Comparison of ENCODE assay signal across 10 mouse cellular contexts in the genomic region with DNA sequence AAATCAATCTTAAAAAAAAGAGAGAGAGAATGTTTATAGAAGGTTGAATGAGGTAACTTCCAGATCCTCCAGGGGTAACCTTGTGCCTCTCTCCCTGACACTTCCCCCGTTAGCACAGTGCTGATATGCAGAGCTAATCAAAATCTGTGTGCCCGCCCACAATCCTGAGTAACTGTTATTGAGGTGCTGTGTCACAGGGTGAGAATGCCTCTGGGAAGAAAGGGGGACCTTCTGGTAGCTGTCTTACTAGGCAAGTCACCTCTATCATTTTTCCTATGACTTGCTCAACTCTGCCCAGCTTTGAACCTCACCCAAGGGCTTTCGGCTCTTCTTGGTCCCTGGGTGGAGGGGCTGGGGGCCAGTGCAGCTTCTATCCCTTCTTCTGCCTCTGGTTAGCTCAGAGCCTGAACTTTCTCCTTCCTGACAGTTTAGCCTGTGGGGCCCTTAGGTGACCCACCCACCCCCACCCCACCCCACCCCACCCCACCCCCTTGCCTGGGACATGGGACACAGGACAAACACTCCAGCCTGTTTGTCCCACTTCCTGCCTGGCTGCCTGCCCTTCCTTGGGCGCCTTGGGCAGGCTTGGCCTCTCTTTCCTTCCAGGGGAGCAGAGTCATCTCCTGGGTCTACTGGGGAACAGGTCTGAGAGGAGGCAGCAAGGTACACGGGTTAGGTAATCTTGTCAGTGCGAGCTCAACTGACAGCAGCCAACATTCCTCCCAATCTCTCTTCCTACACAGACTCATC. TPM values are rescaled to one million over a fixed set of nuclear protein-coding genes. Genes with fewer than 3 reads are reported as not detected.
A peak's percentile ranks its signal among the peaks of the same experiment; 100 is the strongest.
DNase-seq lines count a peak whose midpoint lies in the region; ATAC-seq and TF ChIP-seq lines count a peak whose summit lies in the region.
"Had no signal": no experiment of that assay in that cellular context is flagged by ENCODE, and none has a peak within 500 bp of the region (broad histone marks: within the 10 kb centered on the region; RNA-seq: fewer than 3 reads in every experiment).

No protein-coding gene starts in this region.

- TF ChIP-seq CTCF in G1E (IDR thresholded peaks at IDR 0.05; ENCODE audit: low read depth, low read length) = no peak
- no peak for TF ChIP-seq CTCF in heart, postnatal 0 days (IDR thresholded peaks at IDR 0.05; ENCODE audit: low read depth)

- H3K9ac ChIP-seq in heart, postnatal 0 days (replicated peaks; ENCODE audit: low read depth, low read length) = no peak overlapping the region
- H3K9ac ChIP-seq in lung, embryonic 16.5 days (ENCODE audit: low read length) = peak overlapping the region; percentile 53
- H3K9ac ChIP-seq in hindbrain, embryonic 16.5 days (ENCODE audit: low read depth, low read length) = no peak overlapping the region

- no peak for ATAC-seq in G1E (ENCODE audit: extremely low read depth, insufficient number of reproducible peaks, low FRiP score, poor library complexity, severe bottlenecking)
- ATAC-seq in heart, postnatal 0 days (ENCODE audit: insufficient read depth, low read depth) = no peak
- ATAC-seq in lung, embryonic 16.5 days (ENCODE audit: low read depth) = peak; percentile 31
- ATAC-seq in hindbrain, embryonic 16.5 days = no peak

- H3K9me3 ChIP-seq in G1E (replicated peaks) = no peaks in the 10 kb centered on the region
- H3K9me3 ChIP-seq in heart, postnatal 0 days (replicated peaks; ENCODE audit: control insufficient read depth, low read length) = no peaks in the 10 kb centered on the region
- no peaks in the 10 kb centered on the region for H3K9me3 ChIP-seq in lung, embryonic 16.5 days (ENCODE audit: control insufficient read depth, low read length)
- no peaks in the 10 kb centered on the region for H3K9me3 ChIP-seq in hindbrain, embryonic 16.5 days (ENCODE audit: control insufficient read depth, low read length)

- no peak overlapping the region for H3K4me2 ChIP-seq in heart, postnatal 0 days (ENCODE audit: low read depth, low read length)
- peak overlapping the region; percentile 37 for H3K4me2 ChIP-seq in lung, embryonic 16.5 days (ENCODE audit: low read depth, low read length)
- H3K4me2 ChIP-seq in hindbrain, embryonic 16.5 days (ENCODE audit: low read length) = no peak overlapping the region

- peak; percentile 41 to 63 for DNase-seq in adrenal gland, postnatal 36 days
- no peak for DNase-seq in adrenal gland, postnatal 4 days (ENCODE audit: low spot score in 2 of 2)
- DNase-seq in G1E (ENCODE audit: low spot score) = peak; percentile 31
- no peak for DNase-seq in heart, postnatal 0 days (ENCODE audit: low spot score)
- no peak for DNase-seq in urinary bladder, postnatal 25 days (ENCODE audit: low spot score)
- no peak for DNase-seq in urinary bladder, postnatal 4 days (ENCODE audit: low spot score in 2 of 2)
- DNase-seq: kidney, adult 9 months had no signal

- no peaks in the 10 kb centered on the region for H3K27me3 ChIP-seq in G1E (ENCODE audit: insufficient read depth, low read length)
- H3K27me3 ChIP-seq in heart, postnatal 0 days (ENCODE audit: control insufficient read depth, insufficient read depth, low read length) = no peaks in the 10 kb centered on the region
- no peaks in the 10 kb centered on the region for H3K27me3 ChIP-seq in lung, embryonic 16.5 days (ENCODE audit: control insufficient read depth, insufficient read depth, low read depth, low read length)
- no peaks in the 10 kb centered on the region for H3K27me3 ChIP-seq in hindbrain, embryonic 16.5 days (replicated peaks; ENCODE audit: control insufficient read depth, insufficient read depth, low read length)

- WGBS in heart, postnatal 0 days = 43% methylated on average over 6 of the region's 6 CpGs
- 32% methylated on average over 6 of the region's 6 CpGs for WGBS in lung, embryonic 16.5 days
- 86% methylated on average over 6 of the region's 6 CpGs for WGBS in hindbrain, embryonic 16.5 days

- H3K4me3 ChIP-seq in G1E (ENCODE audit: low read depth, low read length) = no peak overlapping the region; the same call in 1 of the 2 replicates
- no peak overlapping the region for H3K4me3 ChIP-seq in heart, postnatal 0 days (ENCODE audit: low read depth, low read length)
- H3K4me3 ChIP-seq in lung, embryonic 16.5 days (ENCODE audit: low read length) = peak overlapping the region; percentile 5; the same call in 1 of the 2 replicates
- H3K4me3 ChIP-seq in hindbrain, embryonic 16.5 days (ENCODE audit: low read length) = no peak overlapping the region
- H3K4me3 ChIP-seq: erythroblast, embryonic 14.5 days had no signal

- TF ChIP-seq EP300 in heart, postnatal 0 days (IDR thresholded peaks at IDR 0.05; ENCODE audit: low read depth) = no peak

- peaks cover 78% of the 10 kb centered on the region for H3K4me1 ChIP-seq in G1E (ENCODE audit: insufficient read depth, low read depth, low read length)
- H3K4me1 ChIP-seq in heart, postnatal 0 days (ENCODE audit: control insufficient read depth, insufficient read depth) = peaks cover 35% of the 10 kb centered on the region
- H3K4me1 ChIP-seq in lung, embryonic 16.5 days (replicated peaks; ENCODE audit: control insufficient read depth, insufficient read depth, low read length) = peaks cover 55% of the 10 kb centered on the region
- no peaks in the 10 kb centered on the region for H3K4me1 ChIP-seq in hindbrain, embryonic 16.5 days (ENCODE audit: control insufficient read depth, insufficient read depth, low read depth, low read length)

- peaks cover 48% of the 10 kb centered on the region for H3K36me3 ChIP-seq in G1E (replicated peaks)
- peaks cover 38% of the 10 kb centered on the region for H3K36me3 ChIP-seq in heart, postnatal 0 days (replicated peaks; ENCODE audit: control insufficient read depth, insufficient read depth, low read length)
- H3K36me3 ChIP-seq in lung, embryonic 16.5 days (ENCODE audit: control insufficient read depth, insufficient read depth, low read length) = peaks cover 40% of the 10 kb centered on the region
- no peaks in the 10 kb centered on the region for H3K36me3 ChIP-seq in hindbrain, embryonic 16.5 days (ENCODE audit: control insufficient read depth, insufficient read depth, low read length)

- H3K27ac ChIP-seq in heart, postnatal 0 days (ENCODE audit: low read depth) = peak overlapping the region; percentile 17
- H3K27ac ChIP-seq in lung, embryonic 16.5 days (ENCODE audit: low read length) = peak overlapping the region; percentile 94
- H3K27ac ChIP-seq in hindbrain, embryonic 16.5 days (ENCODE audit: low read depth, low read length) = no peak overlapping the region

RNA-seq across cellular contexts. Expression of a gene that starts 7.7 kb away (rescaled TPM):
- total RNA-seq in adrenal gland, postnatal 36 days (2021) = 10 to 100 TPM; 11.9 to 14.4 TPM
- 10 to 100 TPM; 17.9 to 18.8 TPM for total RNA-seq in adrenal gland, postnatal 4 days (2021)
- total RNA-seq in G1E (2014; fragmentation: Nextera tagmentation) (2.3 and 4.7 TPM in 2 replicates), G1E (2017) (1.7 and 3.3 TPM in 2 replicates)
- polyA plus RNA-seq in G1E (2012) = 6.0 and 6.1 TPM in 2 replicates
- total RNA-seq in heart, postnatal 0 days (2014; rRNA removed; ENCODE audit: low replicate concordance) = 6.4 and 6.9 TPM in 2 replicates
- 0.70 and 0.72 TPM in 2 replicates for polyA plus RNA-seq in heart, postnatal 0 days (2015; fragmentation: Nextera tagmentation; extraction: Ambion mirVana)
- polyA plus RNA-seq in lung, embryonic 16.5 days (2015; fragmentation: Nextera tagmentation; extraction: Ambion mirVana) = 12.7 and 15.8 TPM in 2 replicates
- polyA plus RNA-seq in hindbrain, embryonic 16.5 days (2015; fragmentation: Nextera tagmentation; extraction: Ambion mirVana) = 0.69 and 0.93 TPM in 2 replicates

RNA-seq across cellular contexts. Expression of a gene that starts 8.6 kb away (rescaled TPM):
- total RNA-seq in adrenal gland, postnatal 36 days (2021) = under 1 TPM; 0.76 to 0.99 TPM
- 1 to 10 TPM; 5.5 to 5.8 TPM for total RNA-seq in adrenal gland, postnatal 4 days (2021)
- total RNA-seq in G1E (2014; fragmentation: Nextera tagmentation) = 0.68 and 1.2 TPM in 2 replicates
- 0.46 and 0.49 TPM in 2 replicates for total RNA-seq in G1E (2017)
- 0.87 and 0.99 TPM in 2 replicates for polyA plus RNA-seq in G1E (2012)
- 1.2 and 3.9 TPM in 2 replicates for total RNA-seq in heart, postnatal 0 days (2014; rRNA removed; ENCODE audit: low replicate concordance)
- polyA plus RNA-seq in heart, postnatal 0 days (2015; fragmentation: Nextera tagmentation; extraction: Ambion mirVana) = 0.27 and 0.41 TPM in 2 replicates
- 5.5 and 6.3 TPM in 2 replicates for polyA plus RNA-seq in lung, embryonic 16.5 days (2015; fragmentation: Nextera tagmentation; extraction: Ambion mirVana)
- 12.3 and 14.5 TPM in 2 replicates for polyA plus RNA-seq in hindbrain, embryonic 16.5 days (2015; fragmentation: Nextera tagmentation; extraction: Ambion mirVana)
- polyA plus RNA-seq: erythroblast, embryonic 14.5 days had no signal

RNA-seq across cellular contexts. Expression of a gene that starts 13.9 kb away (rescaled TPM):
- 10 to 100 TPM; 61.5 to 67.0 TPM for total RNA-seq in adrenal gland, postnatal 36 days (2021)
- 10 to 100 TPM; 48.5 to 49.2 TPM for total RNA-seq in adrenal gland, postnatal 4 days (2021)
- 26.7 and 35.5 TPM in 2 replicates for total RNA-seq in G1E (2014; fragmentation: Nextera tagmentation)
- total RNA-seq in G1E (2017) = 37.8 and 54.5 TPM in 2 replicates
- 19.5 and 25.2 TPM in 2 replicates for polyA plus RNA-seq in G1E (2012)
- total RNA-seq in heart, postnatal 0 days (2014; rRNA removed; ENCODE audit: low replicate concordance) = 69.3 and 81.0 TPM in 2 replicates
- 66.2 and 68.9 TPM in 2 replicates for polyA plus RNA-seq in heart, postnatal 0 days (2015; fragmentation: Nextera tagmentation; extraction: Ambion mirVana)
- 115 and 125 TPM in 2 replicates for polyA plus RNA-seq in lung, embryonic 16.5 days (2015; fragmentation: Nextera tagmentation; extraction: Ambion mirVana)
- 144 and 150 TPM in 2 replicates for polyA plus RNA-seq in hindbrain, embryonic 16.5 days (2015; fragmentation: Nextera tagmentation; extraction: Ambion mirVana)

RNA-seq across cellular contexts. Expression of a gene that starts 14.0 kb away (rescaled TPM):
- 1 to 10 TPM; 3.4 to 6.1 TPM for total RNA-seq in adrenal gland, postnatal 36 days (2021)
- total RNA-seq in adrenal gland, postnatal 4 days (2021) = 10 to 100 TPM; 14.3 to 16.3 TPM
- total RNA-seq in G1E (2014; fragmentation: Nextera tagmentation) (12.3 and 15.5 TPM in 2 replicates), G1E (2017) (4.6 and 4.8 TPM in 2 replicates)
- polyA plus RNA-seq in G1E (2012) = 1.3 and 1.6 TPM in 2 replicates
- total RNA-seq in heart, postnatal 0 days (2014; rRNA removed; ENCODE audit: low replicate concordance) = 4.0 and 5.8 TPM in 2 replicates
- 1.1 and 1.5 TPM in 2 replicates for polyA plus RNA-seq in heart, postnatal 0 days (2015; fragmentation: Nextera tagmentation; extraction: Ambion mirVana)
- polyA plus RNA-seq in lung, embryonic 16.5 days (2015; fragmentation: Nextera tagmentation; extraction: Ambion mirVana) = 2.1 and 2.6 TPM in 2 replicates
- 0.90 and 0.94 TPM in 2 replicates for polyA plus RNA-seq in hindbrain, embryonic 16.5 days (2015; fragmentation: Nextera tagmentation; extraction: Ambion mirVana)

RNA-seq across cellular contexts. Expression of a gene that starts 33.0 kb away (rescaled TPM):
- 1 to 10 TPM in 1 of 2 experiments, under 1 TPM in 1; 0.23 to 1.4 TPM for total RNA-seq in adrenal gland, postnatal 36 days (2021)
- total RNA-seq in adrenal gland, postnatal 4 days (2021) = 1 to 10 TPM in 1 of 2 experiments, under 1 TPM in 1; 0.25 to 1.2 TPM
- total RNA-seq in G1E (2014; fragmentation: Nextera tagmentation) = not detected in 2 replicates
- 0.11 TPM in 1 of 2 replicates, not detected in the other for total RNA-seq in G1E (2017)
- polyA plus RNA-seq in G1E (2012) = 0.01 TPM in 1 of 2 replicates, not detected in the other
- not detected in 2 replicates for total RNA-seq in heart, postnatal 0 days (2014; rRNA removed; ENCODE audit: low replicate concordance)
- 0.03 and 0.08 TPM in 2 replicates for polyA plus RNA-seq in heart, postnatal 0 days (2015; fragmentation: Nextera tagmentation; extraction: Ambion mirVana)
- 1.1 and 1.5 TPM in 2 replicates for polyA plus RNA-seq in lung, embryonic 16.5 days (2015; fragmentation: Nextera tagmentation; extraction: Ambion mirVana)
- 1.8 and 2.1 TPM in 2 replicates for polyA plus RNA-seq in hindbrain, embryonic 16.5 days (2015; fragmentation: Nextera tagmentation; extraction: Ambion mirVana)
- polyA plus RNA-seq: erythroblast, embryonic 14.5 days had no signal

Comparison
In these comparisons a context has a peak if more than half of its experiments do, and no peak if none do; other contexts are left out.
1. DNase-seq: peak in adrenal gland, postnatal 36 days (2 of 2) and G1E (single experiment); none in adrenal gland, postnatal 4 days (0 of 2), heart, postnatal 0 days (single experiment), urinary bladder, postnatal 25 days (single experiment) and urinary bladder, postnatal 4 days (0 of 2).